Mouse (Mus musculus) liver, postnatal 0 days (tissue): ENCODE measurements around the gene Gm48552. TPM values are rescaled to one million over a fixed set of nuclear protein-coding genes. Genes with fewer than 3 reads are reported as not detected.
A peak's percentile ranks its signal among the peaks of the same experiment; 100 is the strongest.

ENCODE experiments used
- ATAC-seq: fragments of 200-750 bp; cut with Nextera tagmentation; 2 replicates; pipeline ENCODE4 v1.8.0; 2017; ENCODE audit warnings: mild to moderate bottlenecking, moderate library complexity
- DNase-seq: peaks from one replicate; pipeline ENCODE4 v3.0.0-alpha.2; 2016
- H3K27ac ChIP-seq: fragments of 300-500 bp; sonication (generic); 2 replicates; pipeline ENCODE4 v1.5.1; 2014; ENCODE audit warnings: antibody characterized with exemption, moderate library complexity, mild to moderate bottlenecking, low read depth
- H3K27me3 ChIP-seq: fragments of 300-500 bp; sonication (generic); 2 replicates; pipeline ENCODE4 v1.6.1; 2014; ENCODE audit warnings: low read length, control low read depth, mixed read lengths; ENCODE audit not compliant: insufficient read depth
- H3K36me3 ChIP-seq: fragments of 300-500 bp; sonication (generic); replicated peaks from 2 replicates; pipeline ENCODE4 v1.6.1; 2014; ENCODE audit warnings: mild to moderate bottlenecking, control low read depth, low read length, moderate library complexity, mixed read lengths; ENCODE audit not compliant: insufficient read depth
- H3K4me1 ChIP-seq: fragments of 300-500 bp; sonication (generic); 2 replicates; pipeline ENCODE4 v1.6.1; 2014; ENCODE audit warnings: antibody characterized with exemption, mild to moderate bottlenecking, control low read depth; ENCODE audit not compliant: insufficient read depth
- H3K4me2 ChIP-seq: fragments of 300-500 bp; sonication (generic); 2 replicates; pipeline ENCODE4 v1.6.1; 2014; ENCODE audit warnings: low read depth, mild to moderate bottlenecking, low read length, moderate library complexity, mixed read lengths
- H3K4me3 ChIP-seq: fragments of 300-500 bp; sonication (generic); 2 replicates; pipeline ENCODE4 v1.5.1; 2014; ENCODE audit warnings: low read depth, low read length
- H3K9ac ChIP-seq: fragments of 300-500 bp; sonication (generic); replicated peaks from 2 replicates; pipeline ENCODE4 v1.6.1; 2014; ENCODE audit warnings: mild to moderate bottlenecking, moderate library complexity
- H3K9me3 ChIP-seq: fragments of 300-500 bp; sonication (generic); 2 replicates; pipeline ENCODE4 v1.6.1; 2016; ENCODE audit warnings: mild to moderate bottlenecking, control low read depth, low read length, mixed read lengths
- CTCF ChIP-seq: sonication (generic); IDR thresholded peaks from 2 replicates; pipeline ENCODE4 v1.5.1; 2016; ENCODE audit warnings: antibody characterized with exemption, low read depth
- EP300 ChIP-seq: IDR thresholded peaks from 2 replicates; pipeline ENCODE4 v1.6.1; 2016; ENCODE audit warnings: antibody characterized with exemption, low read depth, mild to moderate bottlenecking
- WGBS: fragments of 180-500 bp; shearing (Covaris S2); extraction: QIAGEN DNeasy Blood & Tissue Kit; methylation state at CpG from one replicate; pipeline ENCODE4 v1.1.7; 2014; ENCODE audit not compliant: insufficient replicate concordance; 5-methylcytosine and 5-hydroxymethylcytosine counted together
- polyA plus RNA-seq: library from polyadenylated mRNA; unstranded; fragments of >200 nt; fragmentation: Nextera tagmentation; extraction: Ambion mirVana; gene quantifications from 2 replicates; pipeline ENCODE4 v1.2.1, GENCODE M21; 2015

The Gm48552 gene
- polyA plus RNA-seq, 1 experiment from 2014 or later = not detected

DNA sequence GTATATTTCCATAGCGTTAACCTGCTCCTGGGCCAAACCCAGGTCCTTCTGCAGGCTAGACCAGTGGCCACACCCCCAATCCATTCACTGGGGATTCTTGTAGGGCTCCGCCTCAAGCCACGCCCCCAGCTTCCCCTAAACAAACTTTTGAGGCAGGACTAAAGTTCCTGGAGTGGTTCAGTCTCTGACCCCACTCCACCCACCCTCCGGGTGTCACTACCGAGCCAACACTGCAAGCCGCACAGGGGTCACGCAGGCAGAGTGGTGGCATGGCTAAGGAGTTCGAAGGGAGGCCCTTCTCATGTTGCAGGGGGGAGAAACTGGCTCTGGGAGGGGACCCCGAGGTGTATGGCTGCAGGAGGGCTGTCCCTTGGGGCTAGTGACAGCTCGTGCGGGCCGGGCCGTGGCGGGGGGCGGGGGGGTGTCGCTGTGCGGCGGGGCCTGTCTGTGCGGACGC is 40.8 kb downstream of the Gm48552 start:
- Histone ChIP-seq H3K36me3 (no peaks in the 10 kb centered on the region), H3K27ac (peak overlapping the region; percentile 97), H3K27me3 (peaks cover 31% of the 10 kb centered on the region), H3K4me2 (peak overlapping the region; percentile 96), H3K9ac (peak overlapping the region; percentile 76), H3K4me3 (peak overlapping the region; percentile 76), H3K4me1 (peaks cover 45% of the 10 kb centered on the region), H3K9me3 (no peaks in the 10 kb centered on the region)
- TF ChIP-seq CTCF (peak; percentile 19; the same call in 1 of the 2 replicates), EP300 (no peak)
- WGBS = under 1% methylated on average over 19 of the region's 20 CpGs
- DNase-seq (peak; percentile 90), ATAC-seq (peak; percentile 53)

DNA sequence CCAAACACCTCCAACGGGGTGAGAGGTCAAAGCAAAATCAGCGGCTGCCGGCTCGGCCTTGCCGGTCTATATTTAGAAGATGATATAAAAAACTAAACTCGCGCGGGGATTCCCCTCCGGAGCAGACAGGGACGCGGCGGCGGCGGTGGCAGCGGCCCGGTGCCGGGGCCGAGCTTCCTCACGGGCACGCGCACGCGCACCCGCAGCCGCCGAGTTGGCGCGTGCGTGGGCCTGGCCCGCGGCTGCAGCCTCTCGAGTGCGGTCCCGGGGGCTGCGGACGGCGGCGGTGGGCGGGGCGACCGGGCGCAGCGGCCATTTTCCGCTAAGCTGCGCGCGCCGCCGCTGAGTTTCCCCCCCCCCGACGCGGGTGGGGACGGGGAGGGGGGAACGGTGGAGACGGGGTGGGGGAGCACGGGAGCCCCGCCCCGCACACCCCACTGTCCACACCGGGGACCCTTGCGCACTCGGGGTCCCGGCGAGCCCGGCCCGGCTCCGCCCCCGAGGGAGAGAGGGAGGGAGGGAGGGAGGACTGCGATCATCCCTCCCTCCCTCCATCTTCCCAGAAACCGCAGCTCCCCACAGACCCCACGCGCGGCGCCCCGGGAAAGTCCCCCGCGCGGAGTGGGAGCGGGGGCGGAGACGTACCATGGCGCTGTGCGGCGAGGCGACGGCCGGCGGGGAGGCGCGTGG is 41.5 kb downstream of the Gm48552 start:
- ATAC-seq (peak; percentile 37), DNase-seq (peak; percentile 84)
- Histone ChIP-seq H3K9ac (peak overlapping the region; percentile 76), H3K9me3 (no peaks in the 10 kb centered on the region), H3K36me3 (no peaks in the 10 kb centered on the region), H3K4me1 (peaks cover 44% of the 10 kb centered on the region), H3K4me2 (peak overlapping the region; percentile 96), H3K4me3 (peak overlapping the region; percentile 76), H3K27ac (peak overlapping the region; percentile 97), H3K27me3 (peaks cover 28% of the 10 kb centered on the region)
- TF ChIP-seq CTCF = no peak
- no peak for TF ChIP-seq EP300
- 0% methylated on average over 26 of the region's 89 CpGs for WGBS

DNA sequence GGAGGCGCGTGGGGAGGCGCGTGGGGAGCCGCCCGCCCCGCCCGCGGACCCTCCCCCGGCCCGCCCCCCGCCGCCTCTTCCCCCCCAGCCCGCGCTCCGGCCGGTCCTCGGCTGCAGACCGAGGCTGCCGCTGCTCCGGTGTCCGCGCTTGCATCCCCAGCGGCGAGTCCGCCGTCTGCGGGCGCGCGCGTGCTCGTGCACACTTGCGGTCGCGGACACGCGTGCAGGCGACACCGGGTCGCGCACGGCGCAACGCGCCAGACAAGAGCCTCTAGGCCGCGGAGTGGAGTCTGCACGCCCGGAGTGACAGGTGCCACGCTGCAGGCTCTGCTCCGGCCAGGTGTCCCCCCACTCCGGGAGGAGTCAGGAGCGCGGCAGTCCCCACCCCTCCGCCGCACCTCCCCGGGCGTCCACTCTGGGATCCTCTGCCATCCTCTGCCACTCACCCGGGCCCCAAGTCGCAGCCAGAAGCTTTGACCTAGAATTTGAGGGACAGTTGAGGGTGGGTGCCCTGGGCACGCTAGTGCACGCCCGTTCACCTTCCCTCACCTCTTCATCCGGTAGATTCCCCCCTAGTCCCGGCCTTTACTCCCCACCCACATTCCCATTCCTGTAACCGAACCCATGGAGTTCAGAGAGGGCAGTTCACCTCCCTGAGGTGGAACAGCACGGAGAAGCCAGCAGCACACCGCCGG is 42.2 kb downstream of the Gm48552 start:
- WGBS = 5% methylated on average over 32 of the region's 70 CpGs
- ATAC-seq (peak; percentile 9), DNase-seq (peak; percentile 61)
- Histone ChIP-seq H3K4me1 (peaks cover 40% of the 10 kb centered on the region), H3K4me3 (peak overlapping the region; percentile 76), H3K27ac (peak overlapping the region; percentile 97), H3K27me3 (peaks cover 21% of the 10 kb centered on the region), H3K9ac (peak overlapping the region; percentile 76), H3K36me3 (no peaks in the 10 kb centered on the region), H3K4me2 (peak overlapping the region; percentile 96), H3K9me3 (no peaks in the 10 kb centered on the region)
- TF ChIP-seq EP300 = no peak
- no peak for TF ChIP-seq CTCF

DNA sequence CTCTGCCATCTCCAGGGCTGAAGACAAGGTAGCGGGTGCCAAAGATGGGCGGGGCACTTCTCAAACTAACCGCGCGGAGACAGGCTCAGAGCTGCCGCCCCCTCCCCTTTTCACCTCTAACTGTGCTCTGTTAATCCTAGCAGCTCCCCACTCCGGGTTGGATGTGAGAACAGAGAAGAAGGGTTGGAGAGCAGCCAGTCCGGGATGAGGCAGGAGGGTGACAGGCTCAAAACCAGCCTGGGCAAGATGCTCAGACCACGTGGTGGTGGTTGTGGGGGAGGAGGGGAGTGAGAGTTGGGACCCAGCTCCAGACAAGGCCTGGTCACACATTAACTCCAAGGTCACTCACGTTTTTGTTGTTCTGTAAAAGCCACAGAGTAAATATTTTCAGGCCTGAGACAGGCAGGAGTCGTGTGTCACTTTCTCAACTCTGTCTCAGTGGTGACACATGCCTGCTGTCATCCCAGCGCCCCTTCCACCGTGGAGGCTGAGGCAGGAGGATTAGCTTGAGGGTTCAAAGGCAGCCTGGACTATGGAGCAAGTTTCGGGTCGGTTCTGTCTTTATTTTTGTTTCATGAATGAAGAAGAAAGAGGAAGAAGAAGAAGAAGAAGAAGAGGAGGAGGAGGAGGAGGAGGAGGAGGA is 42.8 kb downstream of the Gm48552 start:
- Histone ChIP-seq H3K4me2 (peak overlapping the region; percentile 96), H3K9ac (no peak overlapping the region), H3K27ac (0 out of 2 replicates have a peak overlapping the region, but pooled peaks have one; percentile 97), H3K4me1 (peaks cover 35% of the 10 kb centered on the region), H3K4me3 (0 out of 2 replicates have a peak overlapping the region, but pooled peaks have one; percentile 76), H3K27me3 (peaks cover 17% of the 10 kb centered on the region), H3K9me3 (no peaks in the 10 kb centered on the region), H3K36me3 (no peaks in the 10 kb centered on the region)
- 17% methylated on average over 15 of the region's 15 CpGs for WGBS
- no peak for TF ChIP-seq EP300
- no peak for TF ChIP-seq CTCF
- ATAC-seq (peak; percentile 1; the same call in 1 of the 2 replicates), DNase-seq (peak; percentile 42)

DNA sequence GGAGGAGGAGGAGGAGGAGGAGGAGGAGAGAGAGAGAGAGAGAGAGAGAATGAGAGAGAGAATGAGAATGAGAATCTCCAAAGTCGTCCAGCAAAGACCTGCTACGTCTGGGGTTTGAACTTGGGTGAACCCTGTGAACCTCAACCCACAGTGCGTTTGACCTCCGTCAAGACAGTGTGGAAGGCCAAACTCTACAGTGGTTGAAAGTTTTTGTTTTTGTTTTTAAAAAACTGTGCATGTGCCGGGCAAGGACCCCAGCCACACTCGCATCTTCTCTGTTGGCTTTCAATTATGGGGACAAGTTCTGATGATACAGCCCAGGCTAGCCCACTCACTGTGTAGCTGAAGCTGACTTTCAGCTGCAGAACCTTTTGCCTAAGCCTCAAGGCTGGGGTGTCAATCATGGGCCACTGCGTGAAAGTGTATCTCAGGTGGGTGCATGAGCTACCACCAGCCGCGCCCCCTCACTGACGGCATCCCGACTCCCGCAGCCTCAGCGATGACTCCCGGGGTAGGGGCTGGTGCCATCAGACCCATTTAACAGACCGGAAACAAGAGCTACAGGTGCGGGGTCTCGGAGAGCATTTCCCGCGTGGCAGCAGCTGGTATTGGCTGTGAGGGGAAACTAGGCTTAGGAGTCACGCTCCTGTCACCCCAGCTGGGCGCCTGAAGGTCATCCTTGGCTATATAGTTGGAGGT is 43.5 kb downstream of the Gm48552 start:
- WGBS = 60% methylated on average over 21 of the region's 21 CpGs
- ATAC-seq (no peak), DNase-seq (peak; percentile 13)
- Histone ChIP-seq H3K36me3 (no peaks in the 10 kb centered on the region), H3K27ac (no peak overlapping the region), H3K27me3 (peaks cover 10% of the 10 kb centered on the region), H3K9me3 (no peaks in the 10 kb centered on the region), H3K9ac (no peak overlapping the region), H3K4me1 (peaks cover 33% of the 10 kb centered on the region), H3K4me3 (no peak overlapping the region), H3K4me2 (peak overlapping the region; percentile 52)
- TF ChIP-seq EP300 (no peak), CTCF (no peak)
